Mouse (Mus musculus): ENCODE results near the gene Zfp773. TPM values are rescaled to one million over a fixed set of nuclear protein-coding genes. Genes with fewer than 3 reads are reported as not detected.
"Not testable (repeated sequence)": the region's sequence is repeated elsewhere in the genome, so short reads cannot be mapped to it uniquely, and the experiment has no call there.

Zfp773 gene
- 1.8 and 2.1 TPM in 2 replicates for polyA plus RNA-seq (2015; fragmentation: Nextera tagmentation; extraction: Ambion mirVana)

GRCm38 (mm10) chr7:7136379-7136866 lies at the start of gene Zfp773:
Gene Zfp773, minus strand, starts transcription at chr7:7136755.
- ATAC-seq (ENCODE audit: insufficient read depth, low FRiP score) = peak; percentile 94
- 7% methylated on average over 16 of the region's 16 CpGs for WGBS
- no peaks in the 10 kb centered on the region for H3K36me3 ChIP-seq (ENCODE audit: control insufficient read depth, insufficient read depth, low read length)

GRCm38 (mm10) chr7:7185897-7186296 lies 49.3 kb upstream of the Zfp773 start:
- Histone ChIP-seq H3K9ac (ENCODE audit: low read length) (no peak overlapping the region), H3K4me2 (ENCODE audit: low read depth, low read length) (no peak overlapping the region), H3K9me3 (replicated peaks; ENCODE audit: control insufficient read depth, low read length) (no peaks in the 10 kb centered on the region), H3K27ac (ENCODE audit: low read length) (no peak overlapping the region), H3K4me3 (replicated peaks; ENCODE audit: low read length) (no peak overlapping the region), H3K36me3 (ENCODE audit: control insufficient read depth, insufficient read depth, low read length) (0 out of 2 replicates have a peak, but pooled peaks cover 13% of the 10 kb centered on the region), H3K4me1 (ENCODE audit: control insufficient read depth, insufficient read depth, low read length) (0 out of 2 replicates have a peak, but pooled peaks cover 5% of the 10 kb centered on the region), H3K27me3 (ENCODE audit: control insufficient read depth, insufficient read depth, low read length) (no peaks in the 10 kb centered on the region)
- 93% methylated on average over 1 of the region's 1 CpGs for WGBS
- no peak for ATAC-seq (ENCODE audit: insufficient read depth, low FRiP score)

More at GRCm38 (mm10) chr7:7136379-7136866, at the start of gene Zfp773:
- peak within 1 kb of the TSS; percentile 55 for H3K4me2 ChIP-seq (ENCODE audit: low read depth, low read length)
- H3K4me1 ChIP-seq (ENCODE audit: control insufficient read depth, insufficient read depth, low read length) = no peaks in the 10 kb centered on the region
- H3K9ac ChIP-seq (ENCODE audit: low read length) = peak within 1 kb of the TSS; percentile 73
- no peaks in the 10 kb centered on the region for H3K9me3 ChIP-seq (replicated peaks; ENCODE audit: control insufficient read depth, low read length)
- no peaks in the 10 kb centered on the region for H3K27me3 ChIP-seq (ENCODE audit: control insufficient read depth, insufficient read depth, low read length)
- peak within 1 kb of the TSS; percentile 42; the same call in 1 of the 2 replicates for H3K27ac ChIP-seq (ENCODE audit: low read length)
- peak within 1 kb of the TSS; percentile 62 for H3K4me3 ChIP-seq (replicated peaks; ENCODE audit: low read length)

- Histone ChIP-seq H3K9me3 (replicated peaks; ENCODE audit: control insufficient read depth, low read length) (no peaks in the 10 kb centered on the region), H3K4me1 (ENCODE audit: control insufficient read depth, insufficient read depth, low read length) (peaks cover 7% of the 10 kb centered on the region), H3K4me2 (ENCODE audit: low read depth, low read length) (peak within 1 kb of the TSS; percentile 70), H3K9ac (ENCODE audit: low read length) (peak within 1 kb of the TSS; percentile 89), H3K27me3 (ENCODE audit: control insufficient read depth, insufficient read depth, low read length) (no peaks in the 10 kb centered on the region), H3K27ac (ENCODE audit: low read length) (peak within 1 kb of the TSS; percentile 85), H3K36me3 (ENCODE audit: control insufficient read depth, insufficient read depth, low read length) (peaks cover 6% of the 10 kb centered on the region; the same call in 1 of the 2 replicates), H3K4me3 (replicated peaks; ENCODE audit: low read length) (peak within 1 kb of the TSS; percentile 87)
- peak; percentile 97 for ATAC-seq (ENCODE audit: insufficient read depth, low FRiP score)
- WGBS = 1% methylated on average over 26 of the region's 26 CpGs
Measured at GRCm38 (mm10) chr7:7171227-7172147, 34.9 kb upstream of the Zfp773 start, which contains the start of gene Zfp418. Gene Zfp418, plus strand, starts transcription at chr7:7171330.

GRCm38 (mm10) chr7:7145991-7146608 lies 9.5 kb upstream of the Zfp773 start:
- Histone ChIP-seq H3K27me3 (ENCODE audit: control insufficient read depth, insufficient read depth, low read length) (no peaks in the 10 kb centered on the region), H3K9ac (ENCODE audit: low read length) (no peak overlapping the region), H3K4me1 (ENCODE audit: control insufficient read depth, insufficient read depth, low read length) (no peaks in the 10 kb centered on the region), H3K27ac (ENCODE audit: low read length) (no peak overlapping the region), H3K4me2 (ENCODE audit: low read depth, low read length) (no peak overlapping the region), H3K9me3 (replicated peaks; ENCODE audit: control insufficient read depth, low read length) (no peaks in the 10 kb centered on the region), H3K4me3 (replicated peaks; ENCODE audit: low read length) (no peak overlapping the region), H3K36me3 (ENCODE audit: control insufficient read depth, insufficient read depth, low read length) (no peaks in the 10 kb centered on the region)
- no peak for ATAC-seq (ENCODE audit: insufficient read depth, low FRiP score)
- 88% methylated on average over 15 of the region's 15 CpGs for WGBS

GRCm38 (mm10) chr7:7144215-7144614 lies 7.7 kb upstream of the Zfp773 start:
- Histone ChIP-seq H3K4me1 (ENCODE audit: control insufficient read depth, insufficient read depth, low read length) (no peaks in the 10 kb centered on the region), H3K27ac (ENCODE audit: low read length) (no peak overlapping the region), H3K4me3 (replicated peaks; ENCODE audit: low read length) (no peak overlapping the region), H3K27me3 (ENCODE audit: control insufficient read depth, insufficient read depth, low read length) (no peaks in the 10 kb centered on the region), H3K4me2 (ENCODE audit: low read depth, low read length) (no peak overlapping the region), H3K9me3 (replicated peaks; ENCODE audit: control insufficient read depth, low read length) (no peaks in the 10 kb centered on the region), H3K36me3 (ENCODE audit: control insufficient read depth, insufficient read depth, low read length) (no peaks in the 10 kb centered on the region), H3K9ac (ENCODE audit: low read length) (no peak overlapping the region)
- 83% methylated on average over 1 of the region's 1 CpGs for WGBS
- ATAC-seq (ENCODE audit: insufficient read depth, low FRiP score) = no peak

GRCm38 (mm10) chr7:7132751-7133150 lies 3.8 kb downstream of the Zfp773 start:
- 76% methylated on average over 8 of the region's 8 CpGs for WGBS
- no peak for ATAC-seq (ENCODE audit: insufficient read depth, low FRiP score)
- no peak overlapping the region for H3K4me2 ChIP-seq (ENCODE audit: low read depth, low read length)
- no peaks in the 10 kb centered on the region for H3K36me3 ChIP-seq (ENCODE audit: control insufficient read depth, insufficient read depth, low read length)
- H3K4me1 ChIP-seq (ENCODE audit: control insufficient read depth, insufficient read depth, low read length) = no peaks in the 10 kb centered on the region
- no peaks in the 10 kb centered on the region for H3K9me3 ChIP-seq (replicated peaks; ENCODE audit: control insufficient read depth, low read length)
- no peaks in the 10 kb centered on the region for H3K27me3 ChIP-seq (ENCODE audit: control insufficient read depth, insufficient read depth, low read length)
- H3K9ac ChIP-seq (ENCODE audit: low read length) = no peak overlapping the region
- no peak overlapping the region for H3K4me3 ChIP-seq (replicated peaks; ENCODE audit: low read length)
- H3K27ac ChIP-seq (ENCODE audit: low read length) = no peak overlapping the region

GRCm38 (mm10) chr7:7130491-7131124 lies 5.9 kb downstream of the Zfp773 start:
- not testable (repeated sequence) for H3K4me1 ChIP-seq (ENCODE audit: control insufficient read depth, insufficient read depth, low read length); H3K36me3 ChIP-seq (ENCODE audit: control insufficient read depth, insufficient read depth, low read length); H3K9me3 ChIP-seq (replicated peaks; ENCODE audit: control insufficient read depth, low read length); H3K27ac ChIP-seq (ENCODE audit: low read length); H3K9ac ChIP-seq (ENCODE audit: low read length); H3K4me2 ChIP-seq (ENCODE audit: low read depth, low read length); H3K4me3 ChIP-seq (replicated peaks; ENCODE audit: low read length); H3K27me3 ChIP-seq (ENCODE audit: control insufficient read depth, insufficient read depth, low read length); ATAC-seq (ENCODE audit: insufficient read depth, low FRiP score)
- 90% methylated on average over 14 of the region's 15 CpGs for WGBS

- Histone ChIP-seq H3K9ac (ENCODE audit: low read length) (peak overlapping the region; percentile 47; the same call in 1 of the 2 replicates), H3K4me1 (ENCODE audit: control insufficient read depth, insufficient read depth, low read length) (0 out of 2 replicates have a peak, but pooled peaks cover 6% of the 10 kb centered on the region), H3K4me3 (replicated peaks; ENCODE audit: low read length) (peak overlapping the region; percentile 70), H3K9me3 (replicated peaks; ENCODE audit: control insufficient read depth, low read length) (no peaks in the 10 kb centered on the region), H3K36me3 (ENCODE audit: control insufficient read depth, insufficient read depth, low read length) (0 out of 2 replicates have a peak, but pooled peaks cover 9% of the 10 kb centered on the region), H3K27me3 (ENCODE audit: control insufficient read depth, insufficient read depth, low read length) (no peaks in the 10 kb centered on the region), H3K27ac (ENCODE audit: low read length) (no peak overlapping the region), H3K4me2 (ENCODE audit: low read depth, low read length) (peak overlapping the region; percentile 56)
- WGBS = 55% methylated on average over 6 of the region's 6 CpGs
- ATAC-seq (ENCODE audit: insufficient read depth, low FRiP score) = no peak
Measured at GRCm38 (mm10) chr7:7121602-7121980, 15.0 kb downstream of the Zfp773 start.
